Mouse (Mus musculus): Measurements from ENCODE around the gene AL607142.1.

Gene AL607142.1

GRCm38 (mm10) chr4:120056451-120056850 is 8.3 kb upstream of the AL607142.1 start:
- no peak for DNase-seq (ENCODE audit: low read depth, low spot score)

GRCm38 (mm10) chr4:120057529-120057928 is 7.3 kb upstream of the AL607142.1 start:
- DNase-seq (ENCODE audit: low read depth, low spot score), result no peak

- DNase-seq (ENCODE audit: low read depth, low spot score), result no peak
Observed at GRCm38 (mm10) chr4:120058157-120058556, 6.6 kb upstream of the AL607142.1 start.

- DNase-seq (ENCODE audit: low read depth, low spot score), result no peak
Observed at GRCm38 (mm10) chr4:120058794-120059193, 6.0 kb upstream of the AL607142.1 start.

- DNase-seq (ENCODE audit: low read depth, low spot score), result no peak
Observed at GRCm38 (mm10) chr4:120061727-120062126, 3.1 kb upstream of the AL607142.1 start.

GRCm38 (mm10) chr4:120062198-120062597 is 2.6 kb upstream of the AL607142.1 start:
- DNase-seq (ENCODE audit: low read depth, low spot score), result no peak

GRCm38 (mm10) chr4:120062754-120063153 is 2.0 kb upstream of the AL607142.1 start:
- no peak for DNase-seq (ENCODE audit: low read depth, low spot score)

- DNase-seq (ENCODE audit: low read depth, low spot score), result no peak
Observed at GRCm38 (mm10) chr4:120063353-120064124, 1.3 kb upstream of the AL607142.1 start.

GRCm38 (mm10) chr4:120066841-120067591 is 2.2 kb downstream of the AL607142.1 start:
- DNase-seq (ENCODE audit: low read depth, low spot score), result no peak

GRCm38 (mm10) chr4:120067592-120068235 is 2.9 kb downstream of the AL607142.1 start:
- no peak for DNase-seq (ENCODE audit: low read depth, low spot score)

GRCm38 (mm10) chr4:120068883-120069581 is 4.2 kb downstream of the AL607142.1 start:
- no peak for DNase-seq (ENCODE audit: low read depth, low spot score)

GRCm38 (mm10) chr4:120069582-120069980 is 4.8 kb downstream of the AL607142.1 start:
- no peak for DNase-seq (ENCODE audit: low read depth, low spot score)

- DNase-seq (ENCODE audit: low read depth, low spot score), result no peak
Observed at GRCm38 (mm10) chr4:120071411-120071810, 6.6 kb downstream of the AL607142.1 start.

- no peak for DNase-seq (ENCODE audit: low read depth, low spot score)
Observed at GRCm38 (mm10) chr4:120071842-120072507, 7.2 kb downstream of the AL607142.1 start.

GRCm38 (mm10) chr4:120074061-120074460 is 9.3 kb downstream of the AL607142.1 start:
- no peak for DNase-seq (ENCODE audit: low read depth, low spot score)

GRCm38 (mm10) chr4:120077322-120077721 is 12.5 kb downstream of the AL607142.1 start:
- DNase-seq (ENCODE audit: low read depth, low spot score), result no peak

GRCm38 (mm10) chr4:120082527-120082926 is 17.7 kb downstream of the AL607142.1 start:
- no peak for DNase-seq (ENCODE audit: low read depth, low spot score)

GRCm38 (mm10) chr4:120083700-120084099 is 18.9 kb downstream of the AL607142.1 start:
- no peak for DNase-seq (ENCODE audit: low read depth, low spot score)

- no peak for DNase-seq (ENCODE audit: low read depth, low spot score)
Observed at GRCm38 (mm10) chr4:120089536-120089935, 24.7 kb downstream of the AL607142.1 start.

GRCm38 (mm10) chr4:120091997-120092783 is 27.4 kb downstream of the AL607142.1 start:
- no peak for DNase-seq (ENCODE audit: low read depth, low spot score)
